Mouse (Mus musculus) left cerebral cortex, postnatal 4 days (tissue): ENCODE results near the gene Socs4. TPM values are rescaled to one million over a fixed set of nuclear protein-coding genes. Genes with fewer than 3 reads are reported as not detected.

Experiments
- DNase-seq: peaks from one replicate; pipeline ENCODE4 v3.0.0-alpha.2; 2022
- intact Hi-C: fragments of 180-260 bp; cut with DNase I; formaldehyde crosslinking; loops from one replicate; pipeline ENCODE4 v1.15.1; 2025
- total RNA-seq, 2 experiments: library from RNA; stranded (reverse); gene quantifications; 2 replicates each; pipeline ENCODE4 v1.2.3; 2021

Gene Socs4
- total RNA-seq, 2 experiments from 2014 or later, result 9.8 to 10.1 TPM

- peak; percentile 67 for DNase-seq
- intact Hi-C loops, result loop anchor here (2.0 to 10.0 kb wide), 2 partner anchors 62 to 200 kb away; no protein-coding TSS in a partner anchor
These were observed 58.1 kb downstream of the Socs4 start for GRCm38 (mm10) chr14:47334819-47335218.

- DNase-seq, result no peak
- intact Hi-C loops, result loop anchor here (2.0 to 10.0 kb wide), 2 partner anchors 62 to 200 kb away; no protein-coding TSS in a partner anchor
These were observed 58.6 kb downstream of the Socs4 start for GRCm38 (mm10) chr14:47335300-47335699.

- intact Hi-C loops, result no loop called here
These were observed 63.6 kb downstream of the Socs4 start for GRCm38 (mm10) chr14:47340231-47340925.

GRCm38 (mm10) chr14:47341811-47342291 is 65.1 kb downstream of the Socs4 start:
- intact Hi-C loops, result no loop called here

More at GRCm38 (mm10) chr14:47340231-47340925, 63.6 kb downstream of the Socs4 start:
- DNase-seq, result no peak

More at GRCm38 (mm10) chr14:47341811-47342291, 65.1 kb downstream of the Socs4 start:
- DNase-seq, result no peak

Other genes with a start within 250 kb of the Socs4 start
- gene Gch1, start 87.5 kb upstream of the Socs4 start, total RNA-seq, result under 1 TPM; 0.74 to 0.83 TPM
- gene Wdhd1, start 74 bp upstream of the Socs4 start, total RNA-seq, result 1 to 10 TPM; 7.3 to 7.7 TPM
- gene Mapk1ip1l, start 21.3 kb downstream of the Socs4 start, total RNA-seq, result 10 to 100 TPM; 94.0 to 94.9 TPM
- gene Lgals3, start 90.8 kb downstream of the Socs4 start, total RNA-seq, result 1 to 10 TPM; 1.3 to 1.8 TPM
- 1 to 10 TPM; 4.0 to 4.2 TPM for gene Dlgap5, start 141.5 kb downstream of the Socs4 start, total RNA-seq
- gene Fbxo34, start 173.5 kb downstream of the Socs4 start, total RNA-seq, result 10 to 100 TPM; 27.9 to 28.4 TPM